Mouse (Mus musculus): Measurements from ENCODE around the gene Mettl9. TPM values are rescaled to one million over a fixed set of nuclear protein-coding genes. Genes with fewer than 3 reads are reported as not detected.

Gene Mettl9
- total and polyA plus RNA-seq, 3 experiments, result 40.2 to 118 (median 83.6) TPM

DNA sequence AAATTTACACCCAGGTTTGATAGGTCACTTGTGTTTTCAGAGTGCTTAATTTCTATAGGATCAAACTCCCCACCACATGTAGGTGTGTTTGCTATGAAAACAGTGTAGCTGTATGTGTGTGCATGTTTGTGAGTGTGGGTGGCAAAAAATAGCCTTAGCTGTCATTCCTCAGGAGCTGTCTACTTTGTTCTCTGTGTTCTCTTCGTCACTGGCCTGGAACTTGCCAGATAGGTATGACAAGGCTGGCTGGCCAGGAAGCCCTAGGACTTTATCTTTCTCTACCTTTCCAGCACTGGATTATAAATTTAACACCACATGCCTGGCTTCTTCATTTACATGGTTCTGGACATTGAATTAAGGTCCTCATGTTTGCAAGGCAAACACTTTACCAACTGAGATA lies 10.0 kb downstream of the Mettl9 start:
- no peak for DNase-seq

- peak; percentile 76 for DNase-seq
These were observed 11.6 kb downstream of the Mettl9 start for GRCm38 (mm10) chr7:121045671-121046453.

GRCm38 (mm10) chr7:121047624-121048023 lies 13.4 kb downstream of the Mettl9 start:
- no peak for DNase-seq

- DNase-seq, result peak; percentile 55
These were observed 18.8 kb downstream of the Mettl9 start for GRCm38 (mm10) chr7:121053071-121053470.

- DNase-seq, result no peak
These were observed 25.4 kb downstream of the Mettl9 start for GRCm38 (mm10) chr7:121059477-121060218.

GRCm38 (mm10) chr7:121064309-121064708 lies 30.1 kb downstream of the Mettl9 start:
- DNase-seq, result no peak

GRCm38 (mm10) chr7:121071276-121071675 lies 37.0 kb downstream of the Mettl9 start:
- DNase-seq, result no peak

DNA sequence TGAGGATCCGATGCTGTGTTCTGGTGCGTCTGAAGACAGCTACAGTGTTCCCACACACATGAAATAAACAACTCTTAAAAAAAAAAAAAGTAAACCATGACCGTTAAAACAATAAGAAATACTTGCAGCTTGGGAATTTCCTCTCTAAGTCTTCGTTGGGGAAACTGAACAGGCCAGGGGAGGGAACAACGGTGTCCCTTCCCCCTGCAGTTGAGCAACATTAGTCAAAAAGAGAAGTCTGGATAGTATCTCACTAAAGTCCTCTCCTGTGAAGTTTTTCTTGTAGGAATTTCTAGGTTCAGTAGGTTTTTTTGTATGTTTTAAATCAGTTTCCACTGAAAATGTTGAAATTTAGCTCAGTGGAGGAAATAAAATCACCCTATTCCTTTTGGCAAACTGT lies 38.3 kb downstream of the Mettl9 start:
- no peak for DNase-seq

DNA sequence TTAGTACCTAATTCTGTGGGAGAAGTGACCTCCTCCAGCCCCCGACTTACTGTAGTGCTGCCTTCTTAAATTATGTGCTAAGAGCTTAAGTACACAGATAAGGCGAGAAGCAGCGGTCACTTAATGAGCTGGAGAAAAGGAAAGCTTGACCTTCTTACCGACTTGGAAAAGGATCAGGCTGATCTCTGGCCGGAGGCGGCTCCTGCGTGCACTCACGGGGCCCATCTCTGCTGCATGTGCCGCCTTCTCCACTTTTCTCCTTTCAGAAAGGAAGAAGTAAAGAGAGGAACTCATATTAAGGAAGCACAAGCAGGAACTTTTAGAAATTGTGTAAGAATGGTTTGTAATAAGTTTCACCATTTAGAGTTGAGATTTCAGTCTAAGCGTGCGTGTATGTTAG lies 40.0 kb downstream of the Mettl9 start, which contains the start of gene Igsf6:
Gene Igsf6 (minus strand): TSS at position 292 of the 400 bp plus-strand sequence.
- no peak for DNase-seq

DNA sequence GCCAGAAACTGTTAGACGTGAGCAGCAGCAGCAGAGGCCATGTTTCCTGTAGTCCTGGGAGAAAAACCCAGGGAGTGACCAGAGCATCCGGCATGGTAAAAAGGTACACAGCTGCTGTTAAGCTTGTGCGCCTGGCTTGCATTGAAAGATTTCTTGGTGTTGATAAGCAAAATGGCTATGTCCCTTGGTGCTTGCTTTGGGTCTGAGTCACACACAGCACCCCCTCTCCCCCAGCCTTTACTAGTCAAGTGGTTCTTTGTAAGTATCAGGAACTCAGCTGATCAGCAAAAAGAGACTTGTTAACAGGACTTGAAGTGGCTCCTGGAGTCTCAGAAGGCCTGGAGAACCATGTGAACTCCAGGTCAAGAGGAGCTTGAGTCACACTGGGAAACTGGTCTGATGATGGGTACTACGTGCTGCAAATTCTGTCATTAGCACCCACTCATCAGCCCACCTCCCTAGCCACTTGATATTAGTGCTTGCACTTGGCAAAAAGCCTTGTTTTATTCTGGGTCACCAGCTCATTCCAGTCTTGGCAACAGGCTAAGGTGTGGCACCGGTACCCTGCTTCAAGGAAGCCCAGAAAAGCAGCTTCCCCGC lies 40.7 kb downstream of the Mettl9 start:
- no peak for DNase-seq

- DNase-seq, result no peak
These were observed 41.2 kb downstream of the Mettl9 start for GRCm38 (mm10) chr7:121075416-121075815.

DNA sequence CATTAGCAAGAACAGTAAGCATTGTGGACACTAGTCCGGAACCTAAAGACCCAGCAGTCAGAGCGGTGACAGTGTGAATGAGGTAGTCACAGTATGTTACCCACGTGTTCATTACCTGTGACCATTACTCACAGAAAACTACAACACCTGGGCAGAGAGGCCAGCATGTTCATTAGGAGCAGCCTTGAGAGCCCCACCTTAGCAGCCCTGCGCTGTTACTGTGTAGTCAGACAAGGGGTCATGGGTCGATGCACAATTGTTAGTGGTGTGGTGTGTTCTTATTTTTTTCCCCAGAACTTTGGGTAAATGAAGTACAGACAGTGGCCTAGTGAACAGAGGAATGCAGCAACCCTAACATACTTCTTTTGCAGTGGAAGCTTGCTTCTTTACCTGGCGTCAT lies 43.1 kb downstream of the Mettl9 start:
- DNase-seq, result no peak

DNA sequence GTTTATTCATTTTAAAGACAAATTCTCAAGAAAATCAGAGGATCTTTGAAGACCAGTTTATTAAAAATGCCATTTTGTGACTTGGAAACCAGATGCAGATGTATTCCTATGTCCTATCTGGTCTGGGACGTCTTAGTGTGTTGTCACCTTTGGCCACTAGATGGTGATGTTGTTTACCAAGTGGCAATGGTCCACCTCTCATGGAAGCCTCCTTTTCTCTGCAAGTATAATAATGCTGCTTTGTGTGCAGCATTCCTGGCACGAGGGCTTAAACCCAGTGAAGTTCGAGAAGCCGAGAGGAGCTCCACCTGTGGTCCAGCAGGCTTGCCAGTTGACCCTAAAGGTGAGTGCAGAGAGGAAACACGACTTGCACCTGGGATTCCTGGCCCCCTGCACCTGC lies 43.6 kb downstream of the Mettl9 start:
- DNase-seq, result peak; percentile 65

GRCm38 (mm10) chr7:121081350-121081749 lies 47.1 kb downstream of the Mettl9 start, which contains the start of gene Otoa:
Gene Otoa (plus strand): TSS chr7:121081650.
- DNase-seq, result no peak

GRCm38 (mm10) chr7:121081816-121082215 lies 47.6 kb downstream of the Mettl9 start:
- no peak for DNase-seq

DNA sequence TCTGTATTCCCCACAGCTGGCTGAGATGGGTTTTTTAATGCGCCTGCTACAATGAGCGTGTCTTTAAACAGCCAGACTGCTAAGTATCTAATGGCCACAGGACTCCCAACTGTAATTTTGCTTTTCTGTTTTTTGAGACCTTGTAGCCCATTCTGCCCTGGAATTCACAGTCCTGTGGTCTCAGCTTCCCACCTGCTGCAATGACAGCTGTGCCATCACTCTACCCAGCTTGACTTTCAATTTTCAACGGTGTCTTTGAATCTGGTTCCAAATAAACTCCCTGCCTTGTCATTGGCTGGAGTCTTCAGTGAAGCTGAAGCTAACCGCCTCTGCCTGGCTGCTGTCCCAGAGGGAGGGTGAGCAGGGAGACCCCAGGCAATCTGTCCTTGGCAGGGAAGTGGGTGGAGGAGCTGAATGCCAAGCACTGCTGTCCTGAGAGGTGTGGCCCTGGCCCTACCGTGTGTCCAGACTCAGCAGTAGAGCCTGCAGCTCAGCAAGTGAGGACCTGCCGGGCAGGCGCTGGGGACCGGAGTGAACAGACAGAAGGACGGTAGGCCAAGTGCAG lies 48.8 kb downstream of the Mettl9 start:
- peak; percentile 22 for DNase-seq

DNA sequence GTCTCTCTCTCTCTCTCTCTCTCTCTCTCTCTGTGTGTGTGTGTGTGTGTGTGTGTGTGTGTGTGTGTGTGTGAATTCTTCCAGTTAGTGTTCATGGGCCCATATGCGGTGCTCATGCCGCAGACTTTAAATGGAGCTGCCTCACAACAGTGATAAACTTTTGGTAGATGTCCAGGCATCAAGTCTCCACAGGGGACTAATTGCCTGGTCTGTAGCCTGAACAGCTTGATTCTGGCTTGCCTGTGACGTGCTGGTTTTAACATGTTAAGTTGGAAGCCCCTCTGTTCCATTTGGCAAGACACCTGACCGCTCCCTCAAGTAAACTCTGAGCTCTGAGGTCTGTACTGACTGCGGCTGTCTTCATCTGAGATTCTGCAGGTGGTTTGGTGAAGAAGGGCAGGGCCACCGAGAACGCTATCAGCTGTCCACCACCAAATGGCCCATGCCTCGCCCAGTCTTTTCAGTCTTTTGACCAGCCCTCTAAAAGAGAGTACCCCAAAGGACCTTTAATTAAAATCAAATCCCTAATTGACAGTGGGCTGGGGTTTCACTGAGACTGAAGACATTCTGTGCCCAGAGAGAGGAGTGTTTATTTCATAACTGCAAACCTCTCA lies 50.7 kb downstream of the Mettl9 start:
- no peak for DNase-seq

- DNase-seq, result no peak
These were observed 51.3 kb downstream of the Mettl9 start for GRCm38 (mm10) chr7:121085500-121085899.

GRCm38 (mm10) chr7:121088745-121089144 lies 54.5 kb downstream of the Mettl9 start:
- no peak for DNase-seq

GRCm38 (mm10) chr7:121090748-121091147 lies 56.5 kb downstream of the Mettl9 start:
- DNase-seq, result no peak

DNA sequence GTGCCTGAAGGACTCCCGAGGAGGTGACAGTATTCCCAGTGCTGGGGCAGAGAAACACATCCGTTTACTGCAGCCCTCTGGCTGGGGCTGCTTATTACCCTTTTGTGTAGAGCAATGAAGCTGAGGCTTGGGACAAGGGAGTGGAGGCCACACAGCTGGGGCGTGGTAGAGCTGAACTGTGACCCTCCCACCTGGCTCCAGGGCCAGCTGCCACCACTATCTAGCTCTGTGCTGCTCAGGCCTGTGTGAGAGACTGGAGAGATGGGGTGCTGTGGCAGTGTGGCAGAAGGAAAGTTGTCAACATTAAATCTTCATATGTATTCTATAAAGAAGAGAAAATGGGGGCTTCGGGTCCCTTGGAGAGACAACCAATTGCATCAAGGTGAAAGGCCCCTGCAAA lies 58.8 kb downstream of the Mettl9 start:
- no peak for DNase-seq

All from adrenal gland, adult 2 months (tissue).